Mouse (Mus musculus) CH12.LX (cell line): Measurements from ENCODE around the gene Gm4450.
"Not testable (repeated sequence)": the region's sequence is repeated elsewhere in the genome, so short reads cannot be mapped to it uniquely, and the experiment has no call there.

Experiments
- CTCF ChIP-seq, 2 experiments: IDR thresholded peaks in 1 of 2; conservative IDR thresholded peaks in 1 of 2; 2 replicates each; pipeline ENCODE4 v1.5.1; 2011 to 2012; ENCODE audit warnings: low read depth in 2 of 2, low read length in 2 of 2, improper control_type of control experiment in 1 of 2, inconsistent platforms in 1 of 2, mild to moderate bottlenecking in 1 of 2, moderate library complexity in 1 of 2
- EP300 ChIP-seq: IDR thresholded peaks from 2 replicates; pipeline ENCODE4 v1.6.1; 2011; ENCODE audit warnings: low read length, improper control_type of control experiment
- MAFK ChIP-seq: IDR thresholded peaks from 2 replicates; pipeline ENCODE4 v1.6.1; 2011; ENCODE audit warnings: low read length, improper control_type of control experiment; ENCODE audit not compliant: insufficient replicate concordance
- NRF1 ChIP-seq: IDR thresholded peaks from 2 replicates; pipeline ENCODE4 v1.6.1; 2014; ENCODE audit warnings: low read depth, mild to moderate bottlenecking, inconsistent platforms, low read length, improper control_type of control experiment, moderate library complexity
- POLR2A ChIP-seq: IDR thresholded peaks from 2 replicates; pipeline ENCODE4 v1.6.1; 2011; ENCODE audit warnings: low read depth, mild to moderate bottlenecking, improper control_type of control experiment, low read length
- RAD21 ChIP-seq: IDR thresholded peaks from 2 replicates; pipeline ENCODE4 v1.6.1; 2011; ENCODE audit warnings: low read depth, mild to moderate bottlenecking, low read length, improper control_type of control experiment, moderate library complexity
- UBTF ChIP-seq: IDR thresholded peaks from 2 replicates; pipeline ENCODE4 v1.6.1; 2012; ENCODE audit warnings: low read depth, mild to moderate bottlenecking, inconsistent platforms, low read length, improper control_type of control experiment, moderate library complexity
- ZC3H11A ChIP-seq: IDR thresholded peaks from 2 replicates; pipeline ENCODE4 v1.6.1; 2012; ENCODE audit warnings: low read depth, mild to moderate bottlenecking, inconsistent platforms, low read length, improper control_type of control experiment

DNA sequence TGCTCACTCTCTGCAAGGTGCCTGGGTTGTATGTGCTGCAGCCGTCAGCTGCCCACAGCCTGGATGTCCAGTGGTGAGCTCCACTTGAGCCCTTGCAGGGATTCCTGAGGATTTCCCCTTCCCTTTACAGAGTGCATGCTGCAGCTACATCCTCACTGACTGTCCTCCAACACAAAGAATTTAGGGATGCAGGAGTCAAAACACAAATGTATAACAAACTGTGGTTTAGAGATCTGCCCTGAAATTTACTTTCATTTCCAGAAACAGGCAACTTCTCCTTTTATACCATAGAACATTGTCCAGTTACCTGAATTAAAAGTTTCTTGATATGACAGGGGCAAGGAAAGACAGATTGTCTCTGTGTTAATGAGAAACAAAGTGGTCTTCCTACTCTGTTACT lies 13.0 kb downstream of the Gm4450 start:
- not testable (repeated sequence) for TF ChIP-seq EP300; CTCF (conservative IDR thresholded peaks at IDR 0.05 in 1 of 2, IDR thresholded peaks at IDR 0.05 in 1 of 2; ENCODE audit: low read depth in 2 of 2, low read length in 2 of 2); POLR2A; MAFK; UBTF; ZC3H11A; NRF1; RAD21
